Mouse (Mus musculus) T-helper 17 cell (primary cell): ENCODE measurements at regions not wholly inside any gene's neighbourhood (a gene's known extent, or its start where the extent isn't known, plus 50 kb on each side); places are given as distances from the start of the nearest gene placed in this dataset.

Source experiments
- in situ Hi-C, 2 experiments: fragments of 300-600 bp; cut with MboI, MseI; formaldehyde crosslinking; loops; 1 replicate in 1 of 2; 2 replicates in 1 of 2; pipeline ENCODE4 v1.15.1; 2025; ENCODE audit warnings: high pct_unique_total_duplicates in 2 of 2

DNA sequence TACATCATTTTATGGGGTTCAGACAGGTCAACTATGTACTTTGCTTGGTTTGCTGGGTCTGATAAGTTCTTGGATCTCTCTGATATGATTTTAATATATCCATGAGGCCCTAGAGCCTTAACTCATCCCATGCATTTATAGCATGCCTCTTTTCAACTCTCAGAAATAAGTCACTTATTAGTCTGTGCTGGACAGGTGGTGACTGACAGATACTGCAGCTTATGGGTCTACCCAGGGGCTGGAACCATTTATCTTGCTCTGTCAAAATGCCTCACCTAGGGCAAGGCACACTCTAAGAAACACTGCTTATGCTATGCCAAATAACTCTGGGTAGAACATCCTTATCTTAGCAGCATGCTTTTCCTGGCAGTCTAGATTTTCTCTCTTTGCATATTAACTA is 225.6 kb downstream of the Mbnl1 start:
- in situ Hi-C loops: loop anchor here in 1 of 2 experiments (25.0 kb wide), 1 partner anchor 1861 kb away; no protein-coding TSS in a partner anchor

DNA sequence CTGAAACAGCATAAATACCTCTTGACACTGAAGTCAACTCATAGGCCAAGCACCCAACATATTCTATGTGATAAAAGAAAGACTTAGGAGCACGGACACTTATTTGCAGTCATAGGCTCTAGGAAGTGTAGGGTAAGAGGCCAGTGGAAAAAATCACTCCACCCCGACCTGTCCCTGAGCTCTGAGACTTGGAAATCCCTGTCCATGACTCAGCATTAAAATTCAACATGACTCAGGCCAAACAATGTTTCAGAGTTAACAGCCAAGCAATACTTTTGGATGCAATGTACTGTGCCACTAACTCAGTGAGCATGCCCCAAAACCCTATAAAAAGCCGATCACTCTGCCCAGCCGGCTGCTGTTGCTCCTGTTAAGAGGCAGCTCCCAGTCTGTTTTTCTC is 234.5 kb downstream of the Mbnl1 start:
- in situ Hi-C loops: loop anchor here in 1 of 2 experiments (5.0 kb wide), 1 partner anchor 55 kb away; no protein-coding TSS in a partner anchor

DNA sequence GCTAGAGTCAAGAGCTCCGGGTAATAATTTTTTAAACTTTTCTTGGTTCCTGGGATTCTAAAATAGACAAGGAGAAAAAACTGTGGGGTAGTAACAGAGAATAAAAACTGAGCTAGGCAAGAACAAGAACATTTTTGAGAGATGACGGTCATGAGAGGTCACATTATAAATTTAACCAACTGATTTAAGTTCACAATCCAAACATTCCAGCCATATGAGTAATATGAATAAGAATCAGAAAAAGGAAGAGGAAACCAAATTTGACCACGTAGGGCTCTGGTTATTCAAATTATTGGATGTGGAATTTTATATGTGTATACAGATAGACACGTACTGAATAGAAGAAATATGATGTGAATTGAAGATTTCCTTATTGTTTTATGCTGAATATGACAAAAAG is 240.3 kb downstream of the Mbnl1 start:
- in situ Hi-C loops: no loop called here

DNA sequence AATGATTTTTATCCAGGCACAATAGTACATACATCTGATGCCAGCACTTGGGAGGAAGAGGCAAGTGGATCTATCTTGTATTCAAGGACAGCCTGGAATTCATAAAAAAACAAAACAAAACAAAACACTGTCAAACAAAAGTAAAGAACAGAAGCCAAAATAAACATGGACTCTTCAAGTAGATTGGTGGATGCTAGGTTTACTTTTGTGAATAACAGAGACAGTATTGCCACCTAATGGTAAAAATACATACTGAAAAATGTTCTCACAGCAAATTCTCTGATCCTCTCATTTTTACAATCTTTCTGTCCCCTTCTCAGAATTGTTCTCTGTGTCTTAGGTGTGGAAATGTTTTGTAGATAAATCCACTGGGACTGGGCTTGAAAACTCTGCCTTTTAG is 247.7 kb downstream of the Mbnl1 start:
- in situ Hi-C loops: loop anchor here in 1 of 2 experiments (5.0 kb wide), 1 partner anchor 43 kb away; no protein-coding TSS in a partner anchor

DNA sequence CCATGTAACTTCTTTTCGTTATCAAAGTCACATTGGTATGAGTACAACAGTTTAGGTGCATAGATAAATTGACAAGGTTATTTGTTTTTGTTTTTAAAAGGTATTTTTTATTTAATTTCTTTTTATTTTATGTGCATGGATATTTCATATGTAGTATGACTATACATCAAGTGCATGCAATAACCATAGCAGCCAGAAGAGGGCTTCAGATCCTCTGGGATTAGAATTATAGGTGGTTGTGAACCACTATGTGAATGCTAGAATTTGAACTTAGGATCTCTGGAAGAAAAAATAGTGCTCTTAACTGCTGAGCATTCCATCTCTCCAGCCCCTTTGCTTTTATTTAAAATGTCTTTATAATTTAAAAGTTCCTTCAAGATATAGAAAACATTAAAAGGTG is 258.7 kb downstream of the Mbnl1 start:
- in situ Hi-C loops: no loop called here

DNA sequence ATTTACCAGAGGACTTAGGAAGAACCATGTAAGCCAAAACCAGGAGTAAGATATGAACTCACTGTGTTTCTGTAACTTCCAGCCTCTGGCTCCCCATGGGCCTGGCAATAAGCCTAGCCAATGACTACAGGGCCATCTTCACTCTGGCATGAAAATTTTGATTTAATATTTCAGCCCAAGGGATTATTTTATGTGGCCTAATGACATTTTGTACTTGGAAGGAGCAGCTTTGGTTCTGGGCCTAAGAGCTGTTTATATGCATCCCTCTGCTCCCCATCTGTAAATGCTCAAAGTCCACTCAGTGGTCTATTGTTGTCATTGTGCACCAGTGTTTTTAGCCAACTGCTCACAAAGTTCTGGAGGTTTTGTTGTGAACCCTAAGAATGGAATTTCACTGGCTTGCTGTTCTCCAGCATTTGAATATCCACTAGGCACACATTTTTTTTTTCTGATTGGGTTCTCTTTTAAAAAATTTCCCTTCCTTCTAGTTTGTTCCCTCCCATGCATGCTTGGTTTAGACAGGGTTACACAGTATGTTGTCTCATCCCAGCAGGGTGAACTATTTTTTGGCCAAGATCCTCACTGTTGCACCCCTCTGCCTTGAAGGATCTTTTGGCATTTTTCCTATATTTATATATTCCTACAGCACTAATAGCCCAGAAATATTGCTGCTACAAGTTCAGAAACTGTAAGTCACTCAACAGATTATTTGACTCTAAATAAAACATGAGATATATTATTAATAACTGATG is 261.9 kb upstream of the P2ry1 start:
- in situ Hi-C loops: no loop called here

DNA sequence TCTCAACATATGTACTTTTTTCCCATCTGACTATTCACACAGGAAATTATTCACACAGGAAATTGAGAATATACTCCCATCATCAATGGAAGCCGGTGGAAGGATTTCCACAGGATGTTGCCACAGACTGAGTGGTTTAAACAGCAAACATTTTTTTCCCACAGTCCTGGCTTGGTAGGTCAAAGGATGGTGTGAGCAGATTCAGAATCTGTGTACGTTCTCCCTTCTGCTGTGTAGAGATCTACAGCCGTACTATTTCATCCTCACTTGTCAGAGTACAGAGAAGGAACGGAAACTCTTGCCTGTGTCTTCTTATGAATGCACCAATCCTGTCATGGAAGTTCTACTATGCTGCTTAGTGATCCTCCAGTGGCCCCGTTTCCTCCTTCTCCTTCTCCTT is 261.2 kb upstream of the P2ry1 start:
- in situ Hi-C loops: no loop called here

DNA sequence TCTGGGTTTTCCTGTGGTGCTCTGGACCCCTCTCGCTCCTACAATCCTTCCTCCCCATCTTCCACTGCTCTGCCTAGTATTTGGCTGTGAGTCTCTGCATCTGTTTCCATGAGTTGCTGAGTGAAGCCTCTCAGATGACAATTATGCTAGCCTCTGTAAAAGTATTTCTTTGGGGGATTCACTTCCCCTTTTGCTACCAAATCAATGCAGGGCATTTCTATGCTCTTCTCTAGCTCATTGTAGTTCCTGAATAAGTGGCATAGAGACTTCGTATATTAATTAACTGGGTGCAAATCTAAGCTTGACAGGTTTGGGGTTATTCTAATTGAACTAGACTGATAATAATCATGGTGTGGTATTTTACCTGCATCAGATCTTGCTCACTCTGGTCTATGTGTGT is 260.4 kb upstream of the P2ry1 start:
- in situ Hi-C loops: no loop called here

DNA sequence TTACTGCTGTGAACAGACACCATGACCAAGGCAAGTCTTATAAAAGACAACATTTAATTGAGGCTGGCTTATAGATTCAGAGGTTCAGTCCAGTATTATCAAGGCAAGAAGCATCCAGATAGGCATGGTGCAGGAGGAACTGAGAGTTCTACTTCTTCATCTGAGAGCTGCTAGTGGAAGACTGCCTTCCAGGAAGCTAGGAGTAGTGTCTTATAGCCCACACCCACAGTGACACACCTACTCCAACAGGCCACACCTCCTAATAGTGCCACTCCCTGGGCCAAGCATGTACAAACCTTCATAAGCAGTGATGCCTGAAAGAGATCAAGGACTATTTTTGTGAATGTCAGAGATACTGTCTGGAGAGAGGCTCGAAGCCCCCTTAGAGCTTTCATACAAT is 257.5 kb upstream of the P2ry1 start:
- in situ Hi-C loops: no loop called here

DNA sequence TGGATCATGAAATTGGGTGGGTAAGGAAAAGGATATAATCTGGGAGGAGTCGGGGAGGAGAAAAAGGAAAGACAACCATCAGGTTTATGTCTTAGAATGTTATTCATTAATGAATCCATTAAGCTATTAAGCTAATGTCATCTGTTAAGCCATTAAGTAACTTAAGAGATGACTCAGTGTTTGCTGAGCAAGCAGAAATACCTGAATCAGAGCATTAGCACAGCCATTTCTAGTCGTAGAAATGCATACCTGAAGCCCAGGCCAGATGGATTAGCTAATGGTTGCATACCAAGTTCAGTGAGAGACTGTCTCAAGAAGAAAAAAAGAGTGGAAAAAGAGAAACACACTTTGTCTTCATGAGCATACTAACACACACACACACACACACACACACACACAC is 244.0 kb upstream of the P2ry1 start:
- in situ Hi-C loops: no loop called here

DNA sequence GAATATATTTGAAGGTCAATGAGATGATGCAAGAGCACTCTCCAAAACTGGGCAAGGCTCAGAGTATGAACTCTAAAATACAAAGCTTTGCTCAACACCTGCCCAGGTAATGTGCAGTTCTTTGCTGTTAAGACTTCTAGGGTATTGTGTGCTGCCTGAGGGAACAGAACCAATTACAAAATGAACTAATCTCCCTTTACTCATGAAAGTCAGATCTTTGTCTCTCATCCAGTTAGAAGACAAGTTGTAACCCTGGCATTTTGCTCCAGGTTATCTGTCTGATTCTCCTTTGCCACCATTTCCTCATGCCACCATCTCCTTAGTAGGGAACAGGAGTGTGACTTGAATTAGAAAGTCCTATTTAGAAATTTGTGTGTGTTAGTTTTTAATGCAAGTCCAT is 243.5 kb upstream of the P2ry1 start:
- in situ Hi-C loops: no loop called here

DNA sequence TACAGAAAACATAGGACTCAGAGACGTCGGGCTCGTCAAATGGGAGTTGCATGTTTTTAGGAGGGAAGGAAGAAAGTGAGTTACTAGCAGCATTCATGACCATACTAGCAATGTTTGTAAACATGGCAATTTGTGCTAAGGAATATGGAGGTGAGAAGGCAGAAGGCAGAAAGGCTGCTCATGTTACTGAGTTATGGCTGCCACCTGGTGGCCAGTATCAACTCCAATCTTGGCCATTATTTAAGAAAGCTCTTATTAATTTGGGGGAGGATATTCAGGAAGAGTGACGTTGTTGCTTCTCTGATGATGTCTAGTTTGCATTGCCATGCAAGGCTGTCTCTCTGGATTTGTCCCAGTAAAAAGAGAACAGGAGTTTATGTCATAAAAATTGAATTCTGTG is 239.7 kb upstream of the P2ry1 start:
- in situ Hi-C loops: no loop called here

DNA sequence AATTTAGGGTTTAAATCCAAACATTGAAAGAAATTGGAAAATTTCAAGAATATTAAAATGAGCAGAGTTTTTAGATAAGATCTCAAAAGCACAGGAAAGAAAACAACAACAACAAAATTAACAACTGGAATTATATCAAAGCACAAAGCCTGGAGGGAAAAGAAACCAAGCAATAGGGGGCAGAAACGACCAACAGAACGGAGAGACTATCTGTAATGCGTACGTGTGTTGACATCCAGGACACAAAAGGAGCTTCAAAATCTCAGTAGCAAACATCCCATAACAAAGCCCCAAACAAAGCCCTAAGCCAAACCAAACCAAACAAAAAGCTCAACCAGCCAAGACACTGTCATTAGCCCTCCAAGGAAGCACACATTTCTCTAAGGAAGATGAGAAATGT is 237.5 kb upstream of the P2ry1 start:
- in situ Hi-C loops: no loop called here

DNA sequence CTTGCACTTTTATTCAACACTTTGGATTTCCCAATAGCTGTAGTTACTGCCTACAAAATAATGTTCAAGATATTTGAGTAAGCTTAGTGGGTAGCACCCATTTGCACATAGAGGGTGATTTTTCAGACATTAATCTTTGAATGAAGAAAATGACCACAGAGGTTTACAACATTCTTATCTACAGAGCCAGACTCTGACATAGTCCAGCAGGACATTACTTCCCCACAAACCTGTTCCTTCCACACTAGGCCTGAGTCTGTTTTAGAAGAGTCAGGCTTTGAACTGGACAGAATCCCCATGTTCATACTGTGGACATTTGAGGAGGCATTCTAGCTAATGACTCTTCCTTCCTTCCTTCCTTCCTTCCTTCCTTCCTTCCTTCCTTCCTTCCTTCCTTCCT is 233.6 kb upstream of the P2ry1 start:
- in situ Hi-C loops: no loop called here

DNA sequence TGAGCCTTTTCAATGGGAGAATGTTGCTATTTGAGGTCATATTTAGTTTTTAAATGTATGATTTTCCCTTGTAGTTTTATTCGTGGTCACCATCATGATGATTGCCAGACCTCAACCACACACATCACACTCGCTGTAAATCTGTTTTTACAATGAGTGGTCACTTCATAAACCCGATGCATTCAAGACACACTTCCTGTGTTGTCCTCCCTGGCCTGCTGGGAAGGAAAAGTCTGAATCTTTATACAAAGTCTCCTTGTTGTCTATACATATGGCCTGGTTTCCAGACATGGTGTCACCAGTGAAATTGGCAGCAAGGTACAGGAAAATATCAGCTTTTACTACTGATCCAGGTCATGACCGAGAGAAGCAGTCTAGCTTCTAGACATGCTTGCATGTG is 230.7 kb upstream of the P2ry1 start:
- in situ Hi-C loops: no loop called here

DNA sequence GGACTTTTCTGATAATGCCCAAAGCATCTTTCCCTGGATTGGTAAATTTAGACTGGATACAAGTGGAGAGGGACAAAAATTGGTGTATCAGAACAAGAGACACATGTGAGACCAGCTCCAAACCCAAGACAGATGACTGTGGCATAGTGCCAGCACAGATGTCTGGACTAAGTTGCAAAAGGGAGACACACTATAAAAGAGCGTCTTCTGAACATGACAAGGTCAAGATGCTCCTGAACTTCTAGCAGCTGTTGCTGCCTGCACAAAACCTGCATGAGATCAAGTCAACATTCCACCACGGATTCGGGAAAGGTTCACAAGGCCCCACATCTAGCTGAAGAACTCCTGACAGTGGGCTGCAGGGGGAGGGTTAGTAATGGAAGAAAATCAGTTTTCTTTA is 229.2 kb upstream of the P2ry1 start:
- in situ Hi-C loops: no loop called here

DNA sequence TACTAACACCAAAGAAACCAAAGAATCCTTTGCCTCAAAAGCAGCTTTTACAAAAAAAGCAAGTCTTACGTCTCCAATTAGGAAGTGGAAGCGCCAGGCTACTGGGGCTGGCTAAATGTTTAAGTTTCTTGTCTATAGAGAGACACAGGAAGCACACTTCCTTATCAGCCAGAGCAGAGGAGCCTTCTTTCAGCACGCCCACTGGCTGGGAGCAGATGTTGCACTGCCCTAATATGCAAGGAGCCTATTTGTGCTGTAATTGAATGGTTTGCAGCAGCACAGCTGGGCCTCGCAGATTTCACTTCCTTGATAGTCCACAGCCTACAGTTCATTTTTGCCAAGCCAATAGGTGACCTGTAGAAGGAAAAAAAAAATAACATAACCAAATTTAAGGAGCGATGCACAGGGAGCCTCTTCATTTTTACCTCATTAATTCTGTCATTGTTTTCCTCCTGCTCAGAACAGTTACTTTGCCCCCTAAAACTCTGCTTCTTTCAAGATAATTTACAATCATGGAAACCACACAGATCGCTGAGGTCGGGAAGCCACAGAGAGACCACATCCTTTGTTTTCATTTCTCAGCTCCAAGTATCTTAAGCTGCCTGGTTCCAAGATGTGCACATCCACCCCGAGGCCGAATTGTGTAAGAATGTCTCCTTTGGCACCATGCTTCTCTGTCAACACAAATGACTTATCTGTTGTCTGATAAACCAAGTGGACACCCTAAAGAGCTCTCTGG is 217.3 kb upstream of the P2ry1 start:
- in situ Hi-C loops: no loop called here

DNA sequence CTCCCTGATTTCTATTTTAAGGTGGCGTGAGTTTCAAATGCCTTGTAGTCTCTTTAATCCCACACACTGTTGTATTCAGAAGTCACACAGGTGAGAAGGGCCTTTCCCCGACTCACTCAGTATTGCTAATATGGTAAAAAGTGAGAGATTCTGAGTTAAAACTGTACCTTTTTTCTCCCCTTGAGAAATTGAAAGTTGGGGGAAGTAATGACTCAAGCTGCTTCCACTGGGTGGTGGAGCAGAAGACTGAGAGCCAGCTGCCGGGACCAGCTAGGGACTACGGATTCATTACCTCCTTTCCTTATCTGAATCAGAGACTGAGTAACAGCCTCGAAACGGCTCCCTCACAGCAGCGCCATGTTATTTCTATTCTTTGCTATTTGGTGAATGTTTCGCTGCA is 214.6 kb upstream of the P2ry1 start:
- in situ Hi-C loops: no loop called here

DNA sequence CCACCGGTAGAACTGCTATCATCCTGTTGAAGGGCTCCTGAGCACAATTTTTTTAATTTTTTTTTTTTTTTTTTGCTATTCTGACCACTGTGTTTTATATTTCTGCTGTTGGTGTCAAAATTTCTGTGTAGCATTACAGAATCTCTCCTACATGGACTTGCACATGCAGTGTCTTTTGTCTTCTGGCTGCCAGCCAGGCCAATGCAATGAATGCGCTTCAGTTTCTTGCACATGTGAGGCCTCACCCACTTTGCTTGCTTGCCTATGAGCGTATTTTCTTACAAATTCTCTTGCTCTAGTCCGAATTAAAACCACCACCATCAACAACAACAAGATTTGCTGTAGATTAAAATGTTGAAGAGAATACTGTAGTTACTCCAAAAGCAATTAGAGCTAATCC is 213.2 kb upstream of the P2ry1 start:
- in situ Hi-C loops: no loop called here

DNA sequence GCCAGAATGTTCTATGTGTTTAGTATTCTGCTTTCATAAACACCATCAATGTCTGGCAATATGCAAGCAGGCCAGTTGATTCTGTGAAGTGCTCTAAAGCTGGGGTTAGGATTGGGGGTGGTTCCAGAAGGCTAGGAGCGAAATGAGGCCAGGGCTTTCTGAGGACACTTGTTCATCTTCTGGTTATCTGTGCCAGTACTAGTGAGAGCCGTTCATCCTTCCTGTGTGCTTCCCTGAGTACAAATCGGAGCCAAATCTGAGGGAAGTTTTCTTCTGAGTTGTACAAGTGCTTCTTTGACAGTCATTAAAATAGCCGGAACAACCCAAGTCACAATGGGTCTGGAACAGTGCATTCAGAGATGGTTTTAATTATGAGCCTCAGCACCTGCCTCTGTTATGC is 210.4 kb upstream of the P2ry1 start:
- in situ Hi-C loops: no loop called here

DNA sequence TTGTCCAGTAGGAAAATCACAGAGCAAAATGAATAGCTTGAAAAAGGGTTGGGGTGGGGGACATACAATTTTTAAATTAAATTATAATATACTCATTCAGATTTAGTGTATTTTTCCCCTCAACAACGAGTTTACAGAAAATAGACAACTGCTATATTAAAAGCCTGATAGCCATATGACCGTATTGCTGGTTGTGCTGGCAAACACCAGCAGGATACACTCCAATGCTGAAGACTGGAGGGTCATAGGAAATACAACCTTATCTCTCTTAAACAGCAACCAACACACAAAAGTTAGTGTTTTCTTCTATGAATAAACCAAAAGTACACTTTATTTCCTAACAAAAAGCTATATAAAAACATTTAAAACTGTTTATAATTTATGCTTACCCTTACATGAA is 206.4 kb upstream of the P2ry1 start:
- in situ Hi-C loops: no loop called here

DNA sequence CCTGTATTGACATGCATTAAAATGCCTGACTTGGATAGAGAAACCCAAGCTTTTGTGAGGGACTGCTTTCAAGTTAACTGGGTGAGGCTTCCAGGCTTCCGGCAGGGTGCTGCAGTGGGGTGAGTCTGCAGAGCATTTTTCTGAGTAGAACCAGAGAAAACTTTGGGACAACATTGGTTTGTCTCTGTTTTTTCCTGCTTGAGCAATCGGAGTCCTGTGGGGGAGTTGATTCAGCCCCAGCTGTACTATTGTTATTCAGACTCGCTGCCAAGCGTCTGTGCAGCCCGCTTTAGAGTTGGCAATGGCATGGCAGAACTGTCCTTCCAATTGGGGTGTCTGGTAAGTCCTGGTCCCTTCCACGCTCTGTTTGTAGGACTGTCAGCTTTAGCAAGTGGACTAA is 204.8 kb upstream of the P2ry1 start:
- in situ Hi-C loops: no loop called here

DNA sequence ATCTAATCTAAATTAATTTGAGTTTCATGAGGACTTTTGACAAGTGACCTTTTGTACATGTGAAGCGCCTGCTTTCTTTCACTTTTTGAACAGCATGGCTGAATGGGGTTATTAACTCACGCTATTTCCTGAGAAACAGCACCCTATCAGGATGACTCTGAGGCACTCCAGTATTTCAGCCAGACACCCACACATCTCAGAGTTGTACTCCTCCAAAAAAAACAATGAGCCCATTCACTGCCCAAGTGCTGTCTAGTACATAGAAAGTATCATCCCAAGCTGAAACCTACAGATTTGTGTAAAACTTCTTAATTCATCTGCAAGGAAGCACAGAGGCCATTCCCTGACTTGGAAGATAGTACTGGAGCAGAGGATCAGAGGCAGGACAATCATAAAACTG is 204.1 kb upstream of the P2ry1 start:
- in situ Hi-C loops: no loop called here
